Mouse (Mus musculus) neural tube, embryonic 12.5 days (tissue): ENCODE data around the gene Nox4. TPM values are rescaled to one million over a fixed set of nuclear protein-coding genes. Genes with fewer than 3 reads are reported as not detected.
"Not testable (repeated sequence)": the region's sequence is repeated elsewhere in the genome, so short reads cannot be mapped to it uniquely, and the experiment has no call there.

Experiments
- ATAC-seq: fragments of 200-750 bp; cut with Nextera tagmentation; 2 replicates; pipeline ENCODE4 v1.8.0; 2017; ENCODE audit warnings: low read depth, mild to moderate bottlenecking, moderate TSS enrichment, moderate library complexity; ENCODE audit not compliant: low FRiP score
- H3K27ac ChIP-seq: fragments of 300-500 bp; sonication (generic); 2 replicates; pipeline ENCODE4 v1.5.1; 2016
- H3K27me3 ChIP-seq: fragments of 300-500 bp; sonication (generic); replicated peaks from 2 replicates; pipeline ENCODE4 v1.6.1; 2016; ENCODE audit warnings: mild to moderate bottlenecking
- H3K36me3 ChIP-seq: fragments of 300-500 bp; sonication (generic); 2 replicates; pipeline ENCODE4 v1.6.1; 2016; ENCODE audit warnings: mild to moderate bottlenecking
- H3K4me1 ChIP-seq: fragments of 300-500 bp; sonication (generic); 2 replicates; pipeline ENCODE4 v1.6.1; 2016
- H3K4me2 ChIP-seq: fragments of 300-500 bp; sonication (generic); replicated peaks from 2 replicates; pipeline ENCODE4 v1.6.1; 2016; ENCODE audit warnings: mild to moderate bottlenecking
- H3K4me3 ChIP-seq: fragments of 300-500 bp; sonication (generic); 2 replicates; pipeline ENCODE4 v1.5.1; 2016
- H3K9ac ChIP-seq: fragments of 300-500 bp; sonication (generic); 2 replicates; pipeline ENCODE4 v1.6.1; 2016; ENCODE audit warnings: mild to moderate bottlenecking
- H3K9me3 ChIP-seq: fragments of 300-500 bp; sonication (generic); 2 replicates; pipeline ENCODE4 v1.6.1; 2016; ENCODE audit warnings: mild to moderate bottlenecking
- WGBS: fragments of 180-500 bp; shearing (Covaris S2); methylation state at CpG from one replicate; pipeline ENCODE4 v1.1.7; 2016; 5-methylcytosine and 5-hydroxymethylcytosine counted together
- polyA plus RNA-seq: library from polyadenylated mRNA; unstranded; fragments of >200 nt; fragmentation: Nextera tagmentation; extraction: Ambion mirVana; gene quantifications from 2 replicates; pipeline ENCODE4 v1.2.1, GENCODE M21; 2016

Nox4 gene
- polyA plus RNA-seq, 1 experiment from 2014 or later = 3.0 TPM

GRCm38 (mm10) chr7:87397023-87397422 is 151.1 kb downstream of the Nox4 start:
- H3K9ac ChIP-seq = no peak overlapping the region
- H3K4me3 ChIP-seq = no peak overlapping the region
- H3K27me3 ChIP-seq = no peaks in the 10 kb centered on the region
- no peaks in the 10 kb centered on the region for H3K36me3 ChIP-seq
- no peak overlapping the region for H3K4me2 ChIP-seq
- no peaks in the 10 kb centered on the region for H3K9me3 ChIP-seq
- no peak for ATAC-seq
- H3K4me1 ChIP-seq = no peaks in the 10 kb centered on the region
- no peak overlapping the region for H3K27ac ChIP-seq
- 85% methylated on average over 7 of the region's 7 CpGs for WGBS

- WGBS = 9% methylated on average over 4 of the region's 4 CpGs
- not testable (repeated sequence) for ATAC-seq, H3K27ac ChIP-seq, H3K9ac ChIP-seq, H3K4me1 ChIP-seq, H3K27me3 ChIP-seq, H3K4me3 ChIP-seq, H3K36me3 ChIP-seq, H3K9me3 ChIP-seq, H3K4me2 ChIP-seq
These were observed 165.5 kb downstream of the Nox4 start for GRCm38 (mm10) chr7:87411373-87411772.

- no peak overlapping the region for H3K9ac ChIP-seq
- ATAC-seq = no peak
- no peak overlapping the region for H3K27ac ChIP-seq
- no peaks in the 10 kb centered on the region for H3K4me1 ChIP-seq
- no peak overlapping the region for H3K4me2 ChIP-seq
- H3K36me3 ChIP-seq = no peaks in the 10 kb centered on the region
- WGBS = 73% methylated on average over 1 of the region's 1 CpGs
- H3K4me3 ChIP-seq = no peak overlapping the region
- no peaks in the 10 kb centered on the region for H3K9me3 ChIP-seq
- H3K27me3 ChIP-seq = no peaks in the 10 kb centered on the region
These were observed 167.4 kb downstream of the Nox4 start for GRCm38 (mm10) chr7:87413271-87413670.

Other genes starting within 250 kb of the Nox4 start
- gene Vmn2r79, start 250.0 kb upstream of the Nox4 start, polyA plus RNA-seq = not detected in 2 replicates
- 0.20 and 0.29 TPM in 2 replicates for gene Tyr, start 247.4 kb downstream of the Nox4 start, polyA plus RNA-seq